Mouse (Mus musculus) hindbrain, embryonic 13.5 days (tissue): ENCODE results near the gene Sry. TPM values are rescaled to one million over a fixed set of nuclear protein-coding genes. Genes with fewer than 3 reads are reported as not detected.

Experiments used
- ATAC-seq: fragments of 200-750 bp; cut with Nextera tagmentation; 2 replicates; pipeline ENCODE4 v1.8.0; 2017; ENCODE audit warnings: moderate TSS enrichment; ENCODE audit not compliant: low FRiP score
- H3K27ac ChIP-seq: fragments of 300-500 bp; sonication (generic); 2 replicates; pipeline ENCODE4 v1.5.1; 2015; ENCODE audit warnings: inconsistent platforms, mild to moderate bottlenecking, moderate library complexity
- H3K27me3 ChIP-seq: fragments of 300-500 bp; sonication (generic); 2 replicates; pipeline ENCODE4 v1.6.1; 2015; ENCODE audit warnings: mild to moderate bottlenecking, inconsistent platforms
- H3K36me3 ChIP-seq: fragments of 300-500 bp; sonication (generic); 2 replicates; pipeline ENCODE4 v1.6.1; 2015; ENCODE audit warnings: mild to moderate bottlenecking, inconsistent platforms
- H3K4me1 ChIP-seq: fragments of 300-500 bp; sonication (generic); replicated peaks from 2 replicates; pipeline ENCODE4 v1.6.1; 2015; ENCODE audit warnings: inconsistent platforms
- H3K4me2 ChIP-seq: fragments of 300-500 bp; sonication (generic); 2 replicates; pipeline ENCODE4 v1.6.1; 2015; ENCODE audit warnings: inconsistent platforms, mild to moderate bottlenecking, moderate library complexity
- H3K4me3 ChIP-seq: fragments of 300-500 bp; sonication (generic); 2 replicates; pipeline ENCODE4 v1.5.1; 2015; ENCODE audit warnings: mild to moderate bottlenecking, inconsistent platforms
- H3K9ac ChIP-seq: fragments of 300-500 bp; sonication (generic); 2 replicates; pipeline ENCODE4 v1.6.1; 2015; ENCODE audit warnings: mild to moderate bottlenecking, inconsistent platforms
- H3K9me3 ChIP-seq: fragments of 300-500 bp; sonication (generic); 2 replicates; pipeline ENCODE4 v1.6.1; 2016; ENCODE audit warnings: inconsistent platforms
- WGBS: fragments of 180-500 bp; shearing (Covaris S2); methylation state at CpG from one replicate; pipeline ENCODE4 v1.1.7; 2015; 5-methylcytosine and 5-hydroxymethylcytosine counted together
- polyA plus RNA-seq: library from polyadenylated mRNA; unstranded; fragments of >200 nt; fragmentation: Nextera tagmentation; extraction: Ambion mirVana; gene quantifications from 2 replicates; pipeline ENCODE4 v1.2.1, GENCODE M21; 2015

The Sry gene
- not detected in 2 replicates for polyA plus RNA-seq

- Histone ChIP-seq H3K9ac (no peak within 1 kb of the TSS), H3K4me1 (no peaks in the 10 kb centered on the region), H3K27me3 (no peaks in the 10 kb centered on the region), H3K9me3 (no peaks in the 10 kb centered on the region), H3K36me3 (no peaks in the 10 kb centered on the region), H3K4me3 (no peak within 1 kb of the TSS), H3K4me2 (no peak within 1 kb of the TSS), H3K27ac (no peak within 1 kb of the TSS)
- WGBS: 31% methylated on average over 2 of the region's 2 CpGs
- ATAC-seq: no peak
Observed at GRCm38 (mm10) chrY:2663558-2663957, at the start of gene Sry. TSS of gene Sry (minus strand) at chrY:2663658.

Other genes starting within 250 kb of the Sry start
- gene H2al2c, start 64.6 kb downstream of the Sry start, polyA plus RNA-seq: not detected in 2 replicates
- not detected in 2 replicates for gene H2al2b, start 57.0 kb upstream of the Sry start, polyA plus RNA-seq
- not detected in 2 replicates for gene Gm4064, start 132.5 kb upstream of the Sry start, polyA plus RNA-seq
- not detected in 2 replicates for gene Rbmy, start 167.0 kb upstream of the Sry start, polyA plus RNA-seq
- gene Gm10256, start 167.0 kb upstream of the Sry start, polyA plus RNA-seq: 0.16 TPM in 1 of 2 replicates, not detected in the other
- not detected in 2 replicates for gene Gm10352, start 237.3 kb upstream of the Sry start, polyA plus RNA-seq